Mouse (Mus musculus): ENCODE data around the gene Car5a.

Gene Car5a

GRCm38 (mm10) chr8:121954981-121955555 lies 10.4 kb upstream of the Car5a start:
- DNase-seq = no peak

GRCm38 (mm10) chr8:121953821-121954545 lies 9.3 kb upstream of the Car5a start:
- DNase-seq = no peak

GRCm38 (mm10) chr8:121952800-121953199 lies 8.1 kb upstream of the Car5a start:
- peak; percentile 46 to 68 for DNase-seq

DNA sequence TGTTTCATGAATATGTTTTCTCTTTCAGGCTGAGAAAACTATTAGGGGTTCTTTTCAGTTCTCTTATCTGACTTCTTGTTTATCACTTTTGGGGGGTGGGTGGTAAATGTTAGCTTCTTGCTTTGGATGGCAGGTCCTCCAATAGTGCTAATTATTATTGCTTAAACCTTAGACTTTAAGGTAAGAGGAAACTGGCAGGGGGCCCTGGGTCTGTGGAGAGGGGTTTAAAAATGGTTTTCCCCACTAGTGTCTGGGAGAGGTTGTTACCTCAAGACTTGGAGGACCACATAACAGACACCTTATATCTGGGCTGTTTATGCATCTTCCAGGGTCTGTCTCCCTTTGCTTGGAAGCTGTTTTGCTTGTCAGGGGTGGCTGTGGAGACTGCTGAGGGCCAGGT lies 7.4 kb upstream of the Car5a start:
- no peak for DNase-seq

- DNase-seq = no peak
These were observed 6.9 kb upstream of the Car5a start for GRCm38 (mm10) chr8:121951656-121952009.

- peak; percentile 74 to 76 for DNase-seq
These were observed 6.3 kb upstream of the Car5a start for GRCm38 (mm10) chr8:121950749-121951655.

GRCm38 (mm10) chr8:121949941-121950748 lies 5.4 kb upstream of the Car5a start:
- DNase-seq = peak; percentile 99

DNA sequence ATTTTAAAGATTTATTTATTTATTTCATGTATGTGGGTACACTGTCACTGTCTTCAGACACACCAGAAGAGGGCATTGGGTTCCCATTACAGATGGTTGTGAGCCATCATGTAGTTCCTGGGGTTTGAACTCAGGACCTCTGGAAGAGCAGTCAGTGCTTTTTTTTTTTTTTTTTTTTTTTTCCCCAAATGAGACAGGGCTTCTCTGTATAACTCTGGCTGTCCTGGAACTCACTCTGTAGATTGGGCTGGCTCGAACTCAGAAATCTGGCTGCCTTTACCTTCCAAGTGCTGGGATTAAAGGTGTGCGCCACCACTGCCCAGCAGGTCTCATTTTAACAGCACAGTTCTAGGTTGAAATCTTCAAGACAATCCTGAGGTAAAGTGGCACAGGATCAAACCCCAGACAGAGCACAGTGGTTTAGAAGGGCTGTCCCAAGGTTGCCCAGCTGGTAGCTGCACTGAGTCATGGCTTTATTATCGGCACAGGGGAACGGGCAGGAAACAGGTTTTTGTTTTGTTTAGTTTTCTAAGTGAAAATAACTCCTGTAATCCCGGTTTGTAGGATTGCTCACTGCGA lies 4.6 kb upstream of the Car5a start, which contains the start of gene Banp:
TSS of gene Banp (plus strand) at position 529 of the 579 bp plus-strand sequence.
- DNase-seq = no peak

- no peak for DNase-seq
These were observed 3.8 kb upstream of the Car5a start for GRCm38 (mm10) chr8:121948321-121949145.

DNA sequence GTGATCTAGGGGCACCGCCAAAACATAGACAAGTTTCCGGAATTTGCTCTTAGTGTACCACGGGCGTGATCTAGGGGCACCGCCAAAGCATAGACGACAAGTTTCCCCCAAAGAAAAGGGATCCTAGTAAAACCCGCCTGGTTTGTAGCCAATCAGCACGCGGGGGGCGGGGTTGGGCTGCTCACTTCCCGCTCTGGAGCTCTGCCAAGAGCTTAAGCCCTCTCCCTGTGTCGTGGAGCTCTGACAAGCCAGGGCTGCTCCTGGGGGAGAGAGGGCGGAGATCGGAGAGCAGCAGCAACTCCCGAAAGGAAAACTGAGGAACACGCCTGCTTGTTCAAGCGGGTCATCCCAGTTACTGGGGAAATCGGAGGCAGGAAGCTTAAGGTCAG lies 3.0 kb upstream of the Car5a start:
- DNase-seq = peak; percentile 94 to 96

DNA sequence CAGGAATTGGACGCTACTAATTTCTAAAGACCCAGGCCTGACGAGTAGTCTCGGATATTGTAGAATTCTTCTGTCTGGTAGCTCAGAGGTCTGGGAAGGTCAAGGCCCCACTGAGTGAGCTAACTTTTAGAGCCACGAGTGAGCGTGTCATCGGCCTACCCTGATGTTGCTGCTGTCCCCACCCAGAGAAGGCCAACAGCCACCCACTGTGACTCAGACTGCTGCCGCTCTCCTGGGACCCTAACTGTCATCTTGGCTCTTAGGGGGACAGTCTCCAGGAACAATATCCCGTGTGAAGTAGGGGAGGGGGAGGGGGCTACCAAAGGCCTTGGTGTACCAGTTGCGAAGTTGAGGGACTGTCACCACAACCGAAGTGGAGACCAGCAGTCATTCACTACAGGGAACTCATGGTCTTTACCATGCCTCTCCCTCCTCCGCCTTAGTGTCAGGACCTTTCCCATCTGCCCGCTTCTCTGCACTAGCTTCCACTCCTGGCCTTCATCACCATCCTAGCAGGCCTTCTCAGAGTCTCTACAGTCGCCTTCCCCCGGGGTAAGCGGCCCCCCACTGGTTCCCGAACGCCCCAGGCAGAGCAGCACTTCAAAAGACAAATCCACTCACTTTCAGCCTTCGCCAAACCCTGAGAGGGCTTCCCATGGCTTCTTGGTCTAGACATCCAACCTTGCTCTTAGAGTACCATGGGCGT lies 2.5 kb upstream of the Car5a start:
- DNase-seq = no peak

GRCm38 (mm10) chr8:121946351-121946750 lies 1.6 kb upstream of the Car5a start:
- no peak for DNase-seq

GRCm38 (mm10) chr8:121943716-121944115 lies 988 bp downstream of the Car5a start:
- peak; percentile 55 to 72 for DNase-seq

- DNase-seq = no peak
These were observed 1.6 kb downstream of the Car5a start for GRCm38 (mm10) chr8:121943057-121943540.

- no peak for DNase-seq
These were observed 6.0 kb downstream of the Car5a start for GRCm38 (mm10) chr8:121938732-121939131.

DNA sequence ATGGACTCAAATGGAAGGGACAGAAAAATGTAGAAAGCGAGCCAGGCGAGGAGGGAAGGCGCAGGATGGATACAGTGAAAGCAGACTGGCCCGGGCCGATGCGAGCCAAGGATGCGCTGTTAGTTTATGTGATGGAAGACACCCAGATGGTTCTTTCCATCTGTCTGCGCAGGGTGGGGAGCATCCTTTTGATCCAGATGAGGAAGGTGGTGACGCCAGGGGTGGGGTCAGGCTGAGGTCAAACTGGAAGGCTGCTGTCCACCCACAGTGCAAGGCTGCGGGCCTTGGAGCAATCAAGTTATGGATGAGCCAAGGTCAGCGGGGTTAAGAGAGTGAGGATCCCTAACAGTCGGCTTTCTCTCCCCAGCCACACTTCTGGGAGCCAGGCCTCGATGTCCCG lies 8.3 kb downstream of the Car5a start:
- DNase-seq = peak in 1 of 2 experiments; percentile 15

DNA sequence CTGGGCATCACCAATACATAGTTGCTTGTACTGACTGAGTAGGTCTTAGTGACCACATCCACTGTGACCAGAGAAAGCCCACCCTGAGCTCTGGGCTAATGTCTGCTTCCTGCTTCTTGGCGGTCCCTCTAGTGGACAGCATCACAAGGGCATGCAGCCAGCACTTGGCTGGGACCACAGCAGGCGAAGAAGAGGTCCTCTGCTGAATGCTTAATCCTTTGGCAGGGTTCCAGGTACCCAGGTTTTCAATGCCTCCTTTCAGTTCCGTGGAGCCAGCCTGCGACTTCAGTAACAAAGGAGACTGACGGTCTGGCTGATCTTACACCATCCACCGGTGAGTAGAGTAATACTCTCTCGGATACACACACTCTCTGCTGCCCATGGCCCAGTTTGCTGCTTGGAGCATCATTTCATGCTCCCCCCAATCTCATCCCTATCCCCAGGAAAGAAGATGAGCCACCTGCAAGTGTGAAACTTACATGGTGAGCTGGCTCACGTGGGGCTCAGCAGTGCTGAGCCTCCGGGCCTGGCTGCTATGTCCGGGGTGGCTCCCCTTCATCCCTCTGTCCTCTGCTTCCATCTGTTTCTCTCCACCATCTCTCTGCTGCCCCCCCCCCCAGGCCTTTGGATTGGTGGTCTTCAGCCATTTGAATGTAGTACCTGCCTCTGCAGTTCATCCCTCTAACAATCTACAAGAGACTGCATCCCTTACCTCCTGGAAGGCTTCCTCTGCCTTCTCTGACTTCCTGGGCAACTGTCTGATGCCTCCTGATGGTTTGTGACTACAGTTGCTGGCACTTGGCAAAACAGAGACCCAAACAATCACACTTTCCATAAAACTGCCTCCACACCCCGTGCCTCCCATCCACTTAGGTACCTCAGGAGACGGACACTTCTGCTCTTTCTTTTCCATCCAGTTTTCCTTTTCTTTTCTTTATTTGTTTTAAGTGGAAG lies 9.1 kb downstream of the Car5a start:
- peak in 1 of 2 experiments; percentile 39 for DNase-seq

GRCm38 (mm10) chr8:121934923-121935322 lies 9.8 kb downstream of the Car5a start:
- DNase-seq = no peak

GRCm38 (mm10) chr8:121934506-121934905 lies 10.2 kb downstream of the Car5a start:
- DNase-seq = peak; percentile 53 to 65

Data from kidney, postnatal 36 days (tissue).